Mouse (Mus musculus): Measurements from ENCODE around the gene Ubxn7. TPM values are rescaled to one million over a fixed set of nuclear protein-coding genes. Genes with fewer than 3 reads are reported as not detected.
A peak's percentile ranks its signal among the peaks of the same experiment; 100 is the strongest.

Gene Ubxn7
- total and polyA plus RNA-seq, 3 experiments, result 5.0 to 126 (median 32.6) TPM

DNA sequence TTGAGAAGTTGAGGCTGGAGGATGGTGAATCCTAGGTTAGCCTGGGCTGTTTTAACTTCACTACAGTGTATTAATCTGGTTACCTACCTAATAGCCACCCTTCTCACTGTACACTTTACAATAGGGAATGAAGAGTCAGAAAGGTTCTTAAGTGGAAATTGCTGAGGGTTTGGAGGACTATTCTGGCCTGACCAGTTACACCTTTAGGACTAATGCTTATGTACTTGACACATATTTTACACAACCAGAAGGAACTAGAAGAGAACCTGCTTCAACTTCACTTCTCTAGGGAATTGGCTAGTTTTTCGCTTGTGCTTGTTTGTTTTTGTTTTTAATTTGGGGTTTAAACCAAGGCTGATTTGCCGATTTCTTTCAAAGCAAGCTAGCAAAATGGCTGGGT is 101.1 kb downstream of the Ubxn7 start:
- no peak overlapping the region; the same call in 1 of the 2 replicates for H3K4me3 ChIP-seq (ENCODE audit: low read depth, low read length)
- peaks cover 75% of the 10 kb centered on the region for H3K4me1 ChIP-seq (ENCODE audit: insufficient read depth, low read depth, low read length)
- ATAC-seq (ENCODE audit: extremely low read depth, insufficient number of reproducible peaks, low FRiP score, poor library complexity, severe bottlenecking) (no peak), DNase-seq (ENCODE audit: low spot score) (no peak)
- peaks cover 30% of the 10 kb centered on the region for H3K36me3 ChIP-seq (replicated peaks)
- TF ChIP-seq TAL1 (conservative IDR thresholded peaks at IDR 0.05; ENCODE audit: low read depth, low read length), result no peak
- no peak for TF ChIP-seq POLR2AphosphoS5 (IDR thresholded peaks at IDR 0.05; ENCODE audit: insufficient replicate concordance, low read depth, low read length)
- TF ChIP-seq CTCF (IDR thresholded peaks at IDR 0.05; ENCODE audit: low read depth, low read length), result no peak
- TF ChIP-seq GATA2 (IDR thresholded peaks at IDR 0.05; ENCODE audit: borderline replicate concordance, low read depth, low read length), result no peak
- no peaks in the 10 kb centered on the region for H3K27me3 ChIP-seq (ENCODE audit: insufficient read depth, low read length)
- no peaks in the 10 kb centered on the region for H3K9me3 ChIP-seq (replicated peaks)

DNA sequence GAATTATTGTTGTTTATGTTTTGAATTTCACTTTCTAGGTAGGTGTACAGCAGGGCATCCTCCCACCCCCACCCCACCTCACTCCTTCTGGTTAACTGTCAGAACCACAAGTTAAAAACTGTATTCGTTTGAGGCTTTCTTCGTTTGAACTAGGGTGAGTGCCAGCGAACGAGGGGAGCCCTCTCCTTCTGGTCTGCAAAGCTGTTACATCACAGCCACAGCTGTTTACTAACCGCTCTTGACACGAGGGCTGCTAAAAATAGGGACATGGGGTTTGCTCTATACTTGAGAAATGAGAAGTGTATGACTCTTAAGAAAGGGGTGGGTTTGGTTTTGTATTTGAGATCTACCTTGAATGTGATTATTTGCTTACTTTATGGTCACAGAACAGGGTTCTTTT is 102.0 kb downstream of the Ubxn7 start:
- Histone ChIP-seq H3K36me3 (replicated peaks) (peaks cover 31% of the 10 kb centered on the region), H3K4me3 (ENCODE audit: low read depth, low read length) (no peak overlapping the region; the same call in 1 of the 2 replicates), H3K4me1 (ENCODE audit: insufficient read depth, low read depth, low read length) (peaks cover 75% of the 10 kb centered on the region), H3K9me3 (replicated peaks) (no peaks in the 10 kb centered on the region), H3K27me3 (ENCODE audit: insufficient read depth, low read length) (no peaks in the 10 kb centered on the region)
- no peak for TF ChIP-seq GATA1 (IDR thresholded peaks at IDR 0.05; ENCODE audit: borderline replicate concordance, low read length)
- no peak for TF ChIP-seq GATA2 (IDR thresholded peaks at IDR 0.05; ENCODE audit: borderline replicate concordance, low read depth, low read length)
- TF ChIP-seq CTCF (IDR thresholded peaks at IDR 0.05; ENCODE audit: low read depth, low read length), result no peak
- TF ChIP-seq TAL1 (conservative IDR thresholded peaks at IDR 0.05; ENCODE audit: low read depth, low read length), result no peak
- no peak for TF ChIP-seq POLR2AphosphoS5 (IDR thresholded peaks at IDR 0.05; ENCODE audit: insufficient replicate concordance, low read depth, low read length)
- peak; percentile 51 for ATAC-seq (ENCODE audit: extremely low read depth, insufficient number of reproducible peaks, low FRiP score, poor library complexity, severe bottlenecking)
- peak; percentile 66 for DNase-seq (ENCODE audit: low spot score)

DNA sequence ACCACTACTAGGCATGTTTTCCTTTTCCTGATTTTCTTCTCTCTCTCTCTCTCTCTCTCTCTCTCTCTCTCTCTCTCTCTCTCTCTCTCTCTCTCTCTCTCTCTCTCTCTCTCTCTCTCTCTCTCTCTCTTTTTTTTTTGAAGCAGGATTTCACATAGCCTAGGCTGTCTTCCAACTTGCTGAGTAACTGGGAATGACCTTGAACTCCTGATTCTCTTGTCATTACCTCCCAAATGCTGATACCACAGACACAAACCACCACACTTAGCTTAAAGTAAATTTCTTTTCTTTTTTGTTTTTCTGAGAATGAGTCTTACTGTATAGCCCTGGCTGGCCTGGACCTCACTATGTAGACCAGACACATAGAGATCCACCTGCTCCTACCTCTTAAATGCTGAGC is 102.6 kb downstream of the Ubxn7 start:
- no peak for TF ChIP-seq TAL1 (conservative IDR thresholded peaks at IDR 0.05; ENCODE audit: low read depth, low read length)
- no peak for TF ChIP-seq POLR2AphosphoS5 (IDR thresholded peaks at IDR 0.05; ENCODE audit: insufficient replicate concordance, low read depth, low read length)
- TF ChIP-seq CTCF (IDR thresholded peaks at IDR 0.05; ENCODE audit: low read depth, low read length), result no peak
- TF ChIP-seq GATA1 (IDR thresholded peaks at IDR 0.05; ENCODE audit: borderline replicate concordance, low read length), result no peak
- TF ChIP-seq GATA2 (IDR thresholded peaks at IDR 0.05; ENCODE audit: borderline replicate concordance, low read depth, low read length), result no peak
- ATAC-seq (ENCODE audit: extremely low read depth, insufficient number of reproducible peaks, low FRiP score, poor library complexity, severe bottlenecking), result no peak
- Histone ChIP-seq H3K4me1 (ENCODE audit: insufficient read depth, low read depth, low read length) (peaks cover 71% of the 10 kb centered on the region), H3K4me3 (ENCODE audit: low read depth, low read length) (no peak overlapping the region; the same call in 1 of the 2 replicates), H3K36me3 (replicated peaks) (peaks cover 36% of the 10 kb centered on the region), H3K27me3 (ENCODE audit: insufficient read depth, low read length) (no peaks in the 10 kb centered on the region), H3K9me3 (replicated peaks) (no peaks in the 10 kb centered on the region)
- DNase-seq (ENCODE audit: low spot score), result no peak

GRCm38 (mm10) chr16:32436657-32437056 is 104.6 kb downstream of the Ubxn7 start:
- H3K27me3 ChIP-seq (ENCODE audit: insufficient read depth, low read length), result no peaks in the 10 kb centered on the region
- no peak for TF ChIP-seq TAL1 (conservative IDR thresholded peaks at IDR 0.05; ENCODE audit: low read depth, low read length)
- TF ChIP-seq CTCF (IDR thresholded peaks at IDR 0.05; ENCODE audit: low read depth, low read length), result no peak
- no peak for ATAC-seq (ENCODE audit: extremely low read depth, insufficient number of reproducible peaks, low FRiP score, poor library complexity, severe bottlenecking)
- H3K36me3 ChIP-seq (replicated peaks), result peaks cover 55% of the 10 kb centered on the region
- no peak for DNase-seq (ENCODE audit: low spot score)
- no peaks in the 10 kb centered on the region for H3K9me3 ChIP-seq (replicated peaks)
- no peak overlapping the region for H3K4me3 ChIP-seq (ENCODE audit: low read depth, low read length)
- peaks cover 80% of the 10 kb centered on the region for H3K4me1 ChIP-seq (ENCODE audit: insufficient read depth, low read depth, low read length)

- Histone ChIP-seq H3K4me1 (ENCODE audit: insufficient read depth, low read depth, low read length) (peaks cover 76% of the 10 kb centered on the region), H3K4me3 (ENCODE audit: low read depth, low read length) (no peak overlapping the region), H3K27me3 (ENCODE audit: insufficient read depth, low read length) (no peaks in the 10 kb centered on the region), H3K9me3 (replicated peaks) (no peaks in the 10 kb centered on the region), H3K36me3 (replicated peaks) (peaks cover 59% of the 10 kb centered on the region)
- DNase-seq (ENCODE audit: low spot score), result no peak
- TF ChIP-seq GATA1 (IDR thresholded peaks at IDR 0.05; ENCODE audit: borderline replicate concordance, low read length) (no peak), CTCF (IDR thresholded peaks at IDR 0.05; ENCODE audit: low read depth, low read length) (no peak), TAL1 (conservative IDR thresholded peaks at IDR 0.05; ENCODE audit: low read depth, low read length) (no peak), POLR2AphosphoS5 (IDR thresholded peaks at IDR 0.05; ENCODE audit: insufficient replicate concordance, low read depth, low read length) (no peak), GATA2 (IDR thresholded peaks at IDR 0.05; ENCODE audit: borderline replicate concordance, low read depth, low read length) (no peak)
- ATAC-seq (ENCODE audit: extremely low read depth, insufficient number of reproducible peaks, low FRiP score, poor library complexity, severe bottlenecking), result no peak
Observed at GRCm38 (mm10) chr16:32437266-32437665, 105.2 kb downstream of the Ubxn7 start.

GRCm38 (mm10) chr16:32441432-32441831 is 109.4 kb downstream of the Ubxn7 start:
- Histone ChIP-seq H3K4me3 (ENCODE audit: low read depth, low read length) (no peak overlapping the region), H3K9me3 (replicated peaks) (peaks cover 3% of the 10 kb centered on the region; the same call in 1 of the 2 replicates), H3K4me1 (ENCODE audit: insufficient read depth, low read depth, low read length) (peaks cover 75% of the 10 kb centered on the region), H3K36me3 (replicated peaks) (peaks cover 66% of the 10 kb centered on the region), H3K27me3 (ENCODE audit: insufficient read depth, low read length) (no peaks in the 10 kb centered on the region)
- ATAC-seq (ENCODE audit: extremely low read depth, insufficient number of reproducible peaks, low FRiP score, poor library complexity, severe bottlenecking), result no peak
- DNase-seq (ENCODE audit: low spot score), result no peak
- TF ChIP-seq GATA2 (IDR thresholded peaks at IDR 0.05; ENCODE audit: borderline replicate concordance, low read depth, low read length) (no peak), CTCF (IDR thresholded peaks at IDR 0.05; ENCODE audit: low read depth, low read length) (no peak), TAL1 (conservative IDR thresholded peaks at IDR 0.05; ENCODE audit: low read depth, low read length) (no peak), GATA1 (IDR thresholded peaks at IDR 0.05; ENCODE audit: borderline replicate concordance, low read length) (no peak), POLR2AphosphoS5 (IDR thresholded peaks at IDR 0.05; ENCODE audit: insufficient replicate concordance, low read depth, low read length) (no peak)

Other genes with a start within 250 kb of the Ubxn7 start
- 29.9 and 38.5 TPM in 2 replicates for gene Pigx, start 232.5 kb upstream of the Ubxn7 start, total RNA-seq (2014; fragmentation: Nextera tagmentation)
- gene Pigx, start 232.5 kb upstream of the Ubxn7 start, total RNA-seq (2017), result 35.6 and 38.9 TPM in 2 replicates
- 16.7 and 19.2 TPM in 2 replicates for gene Pigx, start 232.5 kb upstream of the Ubxn7 start, polyA plus RNA-seq (2012)
- gene Cep19, start 232.5 kb upstream of the Ubxn7 start, total RNA-seq (2014; fragmentation: Nextera tagmentation), result 9.3 and 12.4 TPM in 2 replicates
- 21.5 and 25.1 TPM in 2 replicates for gene Cep19, start 232.5 kb upstream of the Ubxn7 start, total RNA-seq (2017)
- 3.7 and 4.6 TPM in 2 replicates for gene Cep19, start 232.5 kb upstream of the Ubxn7 start, polyA plus RNA-seq (2012)
- gene Nrros, start 166.7 kb upstream of the Ubxn7 start, total RNA-seq (2014; fragmentation: Nextera tagmentation), result 88.7 and 94.5 TPM in 2 replicates
- 101 and 123 TPM in 2 replicates for gene Nrros, start 166.7 kb upstream of the Ubxn7 start, total RNA-seq (2017)
- gene Nrros, start 166.7 kb upstream of the Ubxn7 start, polyA plus RNA-seq (2012), result 104 and 127 TPM in 2 replicates
- not detected in 2 replicates for gene Bex6, start 152.4 kb upstream of the Ubxn7 start, total RNA-seq (2014; fragmentation: Nextera tagmentation)
- not detected in 2 replicates for gene Bex6, start 152.4 kb upstream of the Ubxn7 start, total RNA-seq (2017)
- gene Bex6, start 152.4 kb upstream of the Ubxn7 start, polyA plus RNA-seq (2012), result not detected in 2 replicates
- 15.7 and 18.8 TPM in 2 replicates for gene Fbxo45, start 85.1 kb upstream of the Ubxn7 start, total RNA-seq (2014; fragmentation: Nextera tagmentation)
- 25.6 and 29.8 TPM in 2 replicates for gene Fbxo45, start 85.1 kb upstream of the Ubxn7 start, total RNA-seq (2017)
- 5.9 and 6.1 TPM in 2 replicates for gene Fbxo45, start 85.1 kb upstream of the Ubxn7 start, polyA plus RNA-seq (2012)
- 9.9 and 15.4 TPM in 2 replicates for gene Wdr53, start 85.0 kb upstream of the Ubxn7 start, total RNA-seq (2014; fragmentation: Nextera tagmentation)
- gene Wdr53, start 85.0 kb upstream of the Ubxn7 start, total RNA-seq (2017), result 24.9 and 26.3 TPM in 2 replicates
- 13.5 and 14.2 TPM in 2 replicates for gene Wdr53, start 85.0 kb upstream of the Ubxn7 start, polyA plus RNA-seq (2012)
- not detected in 2 replicates for gene Smco1, start 60.8 kb upstream of the Ubxn7 start, total RNA-seq (2014; fragmentation: Nextera tagmentation)
- 0.23 TPM in 1 of 2 replicates, not detected in the other for gene Smco1, start 60.8 kb upstream of the Ubxn7 start, total RNA-seq (2017)
- not detected in 2 replicates for gene Smco1, start 60.8 kb upstream of the Ubxn7 start, polyA plus RNA-seq (2012)
- gene Rnf168, start 54.8 kb upstream of the Ubxn7 start, total RNA-seq (2014; fragmentation: Nextera tagmentation), result 18.8 and 27.8 TPM in 2 replicates
- 48.3 and 55.3 TPM in 2 replicates for gene Rnf168, start 54.8 kb upstream of the Ubxn7 start, total RNA-seq (2017)
- 10.5 and 11.6 TPM in 2 replicates for gene Rnf168, start 54.8 kb upstream of the Ubxn7 start, polyA plus RNA-seq (2012)
- gene Tm4sf19, start 68.2 kb downstream of the Ubxn7 start, total RNA-seq (2014; fragmentation: Nextera tagmentation), result not detected in 2 replicates
- 0.12 and 0.60 TPM in 2 replicates for gene Tm4sf19, start 68.2 kb downstream of the Ubxn7 start, total RNA-seq (2017)
- gene Tm4sf19, start 68.2 kb downstream of the Ubxn7 start, polyA plus RNA-seq (2012), result not detected in 2 replicates
- gene Tctex1d2, start 87.4 kb downstream of the Ubxn7 start, total RNA-seq (2014; fragmentation: Nextera tagmentation), result 9.7 and 10.8 TPM in 2 replicates
- gene Tctex1d2, start 87.4 kb downstream of the Ubxn7 start, total RNA-seq (2017), result 33.9 and 35.2 TPM in 2 replicates
- 0.21 and 0.39 TPM in 2 replicates for gene Tctex1d2, start 87.4 kb downstream of the Ubxn7 start, polyA plus RNA-seq (2012)
- gene Pcyt1a, start 98.7 kb downstream of the Ubxn7 start, total RNA-seq (2014; fragmentation: Nextera tagmentation), result 62.7 and 101 TPM in 2 replicates
- gene Pcyt1a, start 98.7 kb downstream of the Ubxn7 start, total RNA-seq (2017), result 101 and 104 TPM in 2 replicates
- 47.0 and 50.2 TPM in 2 replicates for gene Pcyt1a, start 98.7 kb downstream of the Ubxn7 start, polyA plus RNA-seq (2012)
- gene Slc51a, start 155.6 kb downstream of the Ubxn7 start, total RNA-seq (2014; fragmentation: Nextera tagmentation), result not detected in 2 replicates
- gene Slc51a, start 155.6 kb downstream of the Ubxn7 start, total RNA-seq (2017), result 1.3 and 2.0 TPM in 2 replicates
- 0.02 TPM in 1 of 2 replicates, not detected in the other for gene Slc51a, start 155.6 kb downstream of the Ubxn7 start, polyA plus RNA-seq (2012)
- not detected in 2 replicates for gene Zdhhc19, start 164.0 kb downstream of the Ubxn7 start, total RNA-seq (2014; fragmentation: Nextera tagmentation)
- 0.23 TPM in 1 of 2 replicates, not detected in the other for gene Zdhhc19, start 164.0 kb downstream of the Ubxn7 start, total RNA-seq (2017)
- not detected in 2 replicates for gene Zdhhc19, start 164.0 kb downstream of the Ubxn7 start, polyA plus RNA-seq (2012)

Measured in G1E (cell line).